Mouse (Mus musculus) limb, embryonic 14.5 days (tissue): Measurements from ENCODE around the gene Lmod2. TPM values are rescaled to one million over a fixed set of nuclear protein-coding genes. Genes with fewer than 3 reads are reported as not detected.

ENCODE experiments used
- ATAC-seq: fragments of 200-750 bp; cut with Nextera tagmentation; 2 replicates; pipeline ENCODE4 v1.8.0; 2017; ENCODE audit warnings: low read depth, moderate number of reproducible peaks, moderate TSS enrichment; ENCODE audit not compliant: low FRiP score
- DNase-seq: peaks from one replicate; pipeline ENCODE4 v3.0.0-alpha.2; 2015; ENCODE audit warnings: low spot score
- H3K27ac ChIP-seq: fragments of 300-500 bp; sonication (generic); replicated peaks from 2 replicates; pipeline ENCODE4 v1.5.1; 2014; ENCODE audit warnings: low read depth, mild to moderate bottlenecking, low read length, moderate library complexity, mixed read lengths
- H3K27me3 ChIP-seq: fragments of 300-500 bp; sonication (generic); 2 replicates; pipeline ENCODE4 v1.6.1; 2014; ENCODE audit warnings: low read length, mixed read lengths; ENCODE audit not compliant: control insufficient read depth, insufficient read depth
- H3K36me3 ChIP-seq: fragments of 300-500 bp; sonication (generic); 2 replicates; pipeline ENCODE4 v1.6.1; 2014; ENCODE audit warnings: mild to moderate bottlenecking, low read length, moderate library complexity, mixed read lengths; ENCODE audit not compliant: control insufficient read depth, insufficient read depth
- H3K4me1 ChIP-seq: fragments of 300-500 bp; sonication (generic); 2 replicates; pipeline ENCODE4 v1.6.1; 2014; ENCODE audit warnings: antibody characterized with exemption, low read length, mixed read lengths; ENCODE audit not compliant: control insufficient read depth, insufficient read depth
- H3K4me2 ChIP-seq: fragments of 300-500 bp; sonication (generic); replicated peaks from 2 replicates; pipeline ENCODE4 v1.6.1; 2014; ENCODE audit warnings: low read depth, mild to moderate bottlenecking, low read length, moderate library complexity; ENCODE audit not compliant: severe bottlenecking
- H3K4me3 ChIP-seq: fragments of 300-500 bp; sonication (generic); replicated peaks from 2 replicates; pipeline ENCODE4 v1.5.1; 2014; ENCODE audit warnings: low read length
- H3K9ac ChIP-seq: fragments of 300-500 bp; sonication (generic); 2 replicates; pipeline ENCODE4 v1.6.1; 2014; ENCODE audit warnings: mild to moderate bottlenecking, low read depth, low read length, moderate library complexity; ENCODE audit not compliant: severe bottlenecking
- H3K9me3 ChIP-seq: fragments of 300-500 bp; sonication (generic); 2 replicates; pipeline ENCODE4 v1.6.1; 2016; ENCODE audit warnings: low read length; ENCODE audit not compliant: control insufficient read depth
- POLR2A ChIP-seq: fragments of 200-500 bp; IDR thresholded peaks from 2 replicates; pipeline ENCODE4 v1.8.0; 2012; ENCODE audit warnings: inconsistent platforms, mild to moderate bottlenecking, moderate library complexity, borderline replicate concordance; ENCODE audit not compliant: insufficient read depth, insufficient read length; ENCODE audit errors: extremely low read depth
- WGBS: fragments of 180-500 bp; shearing (Covaris S2); extraction: QIAGEN DNeasy Blood & Tissue Kit; methylation state at CpG from one replicate; pipeline ENCODE4 v1.1.7; 2014; 5-methylcytosine and 5-hydroxymethylcytosine counted together
- polyA plus RNA-seq, 2 experiments: library from polyadenylated mRNA; depleted of rRNA in 1 of 2; stranded (reverse) in 1 of 2; unstranded in 1 of 2; fragments of >200 nt; fragmentation: Nextera tagmentation in 1 of 2; extraction: Ambion mirVana in 1 of 2; gene quantifications; 2 replicates each; pipeline versions ENCODE4 v1.2.1 to v1.2.3; 2012 to 2014

The Lmod2 gene
- polyA plus RNA-seq, 2 experiments: 3.1 to 4.1 TPM

- Histone ChIP-seq H3K9ac (no peak overlapping the region), H3K4me2 (no peak overlapping the region), H3K9me3 (no peaks in the 10 kb centered on the region), H3K27me3 (no peaks in the 10 kb centered on the region), H3K4me1 (no peaks in the 10 kb centered on the region), H3K27ac (no peak overlapping the region), H3K36me3 (peaks cover 36% of the 10 kb centered on the region), H3K4me3 (no peak overlapping the region)
- ATAC-seq (no peak), DNase-seq (no peak)
- WGBS: 91% methylated on average over 2 of the region's 2 CpGs
- TF ChIP-seq POLR2A: no peak
These were observed 38.3 kb downstream of the Lmod2 start for GRCm38 (mm10) chr6:24635814-24636213.

DNA sequence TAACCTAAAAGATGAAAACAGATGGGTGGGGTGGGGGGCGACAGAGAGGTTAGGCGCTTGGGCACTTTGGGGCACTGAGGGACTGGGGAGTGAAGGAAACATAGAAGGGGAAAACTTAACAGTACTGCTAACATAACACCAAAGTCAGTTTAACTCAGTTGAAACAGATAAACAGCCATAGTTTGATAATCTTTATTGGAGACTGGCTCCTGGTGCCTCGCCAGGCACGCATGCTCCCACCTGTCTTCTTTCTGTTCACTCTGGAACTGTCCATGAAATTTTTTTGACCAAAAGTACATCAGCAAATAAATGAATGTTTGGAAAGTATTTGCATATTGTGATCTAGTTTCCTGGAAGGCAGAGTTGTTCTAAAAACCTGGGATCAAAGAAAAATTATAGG, 43.7 kb downstream of the Lmod2 start:
- ATAC-seq: no peak
- no peak overlapping the region for H3K4me3 ChIP-seq
- TF ChIP-seq POLR2A: no peak
- H3K9ac ChIP-seq: no peak overlapping the region
- no peaks in the 10 kb centered on the region for H3K4me1 ChIP-seq
- H3K4me2 ChIP-seq: no peak overlapping the region
- DNase-seq: no peak
- no peaks in the 10 kb centered on the region for H3K9me3 ChIP-seq
- H3K36me3 ChIP-seq: 0 out of 2 replicates have a peak, but pooled peaks cover 7% of the 10 kb centered on the region
- no peaks in the 10 kb centered on the region for H3K27me3 ChIP-seq
- H3K27ac ChIP-seq: no peak overlapping the region
- WGBS: 91% methylated on average over 4 of the region's 4 CpGs

GRCm38 (mm10) chr6:24642161-24642560, 44.6 kb downstream of the Lmod2 start:
- H3K9me3 ChIP-seq: no peaks in the 10 kb centered on the region
- WGBS: 83% methylated on average over 2 of the region's 2 CpGs
- TF ChIP-seq POLR2A: no peak
- H3K4me1 ChIP-seq: no peaks in the 10 kb centered on the region
- no peak overlapping the region for H3K9ac ChIP-seq
- ATAC-seq: no peak
- no peak for DNase-seq
- H3K36me3 ChIP-seq: 0 out of 2 replicates have a peak, but pooled peaks cover 4% of the 10 kb centered on the region
- no peak overlapping the region for H3K4me2 ChIP-seq
- H3K4me3 ChIP-seq: no peak overlapping the region
- no peak overlapping the region for H3K27ac ChIP-seq
- no peaks in the 10 kb centered on the region for H3K27me3 ChIP-seq

- ATAC-seq (no peak), DNase-seq (no peak)
- WGBS: 94% methylated on average over 3 of the region's 3 CpGs
These were observed 45.4 kb downstream of the Lmod2 start for GRCm38 (mm10) chr6:24642960-24643359.

GRCm38 (mm10) chr6:24645346-24646053, 47.9 kb downstream of the Lmod2 start:
- no peaks in the 10 kb centered on the region for H3K27me3 ChIP-seq
- H3K9ac ChIP-seq: no peak overlapping the region
- H3K27ac ChIP-seq: no peak overlapping the region
- no peaks in the 10 kb centered on the region for H3K4me1 ChIP-seq
- DNase-seq: no peak
- no peak overlapping the region for H3K4me2 ChIP-seq
- ATAC-seq: no peak
- H3K9me3 ChIP-seq: no peaks in the 10 kb centered on the region
- TF ChIP-seq POLR2A: no peak
- no peak overlapping the region for H3K4me3 ChIP-seq
- WGBS: 86% methylated on average over 6 of the region's 6 CpGs
- H3K36me3 ChIP-seq: 0 out of 2 replicates have a peak, but pooled peaks cover 3% of the 10 kb centered on the region

More at GRCm38 (mm10) chr6:24642960-24643359, 45.4 kb downstream of the Lmod2 start:
- Histone ChIP-seq H3K4me1 (no peaks in the 10 kb centered on the region), H3K9me3 (no peaks in the 10 kb centered on the region), H3K27me3 (no peaks in the 10 kb centered on the region), H3K27ac (no peak overlapping the region), H3K4me2 (no peak overlapping the region), H3K4me3 (no peak overlapping the region), H3K9ac (no peak overlapping the region), H3K36me3 (0 out of 2 replicates have a peak, but pooled peaks cover 3% of the 10 kb centered on the region)
- TF ChIP-seq POLR2A: no peak
